Mouse (Mus musculus) erythroblast, embryonic 14.5 days (primary cell): ENCODE data around the gene Phospho2.

Experiments used
- GATA1 ChIP-seq: IDR thresholded peaks from 2 replicates; pipeline ENCODE4 v1.6.1; 2012; ENCODE audit warnings: low read length, inconsistent platforms, mixed read lengths
- TAL1 ChIP-seq: IDR thresholded peaks from 3 replicates; pipeline ENCODE4 v1.6.1; 2012; ENCODE audit warnings: low read length, inconsistent platforms, mixed read lengths

DNA sequence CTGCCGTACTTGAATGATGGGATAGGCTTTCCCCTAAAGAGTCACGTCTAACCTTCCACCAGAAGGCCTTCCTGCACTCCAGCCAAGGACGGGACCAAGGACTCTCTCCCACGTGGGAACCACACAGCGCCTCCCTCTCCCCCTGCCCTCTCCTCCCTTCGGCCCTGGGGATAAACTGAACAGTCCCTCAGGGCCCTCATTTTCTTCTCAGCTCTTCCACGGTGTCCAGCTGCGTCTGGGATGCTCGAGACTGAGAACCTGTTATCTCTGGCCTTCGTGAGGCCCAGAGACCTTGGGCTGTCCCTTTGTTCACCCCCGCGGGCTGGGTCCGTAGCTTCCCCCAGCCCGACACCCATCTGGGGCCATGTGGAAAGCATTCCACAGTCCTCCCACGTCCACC lies 20.7 kb downstream of the Phospho2 start:
- TF ChIP-seq GATA1 (no peak), TAL1 (no peak)
